Mouse (Mus musculus) heart, embryonic 15.5 days (tissue): ENCODE results near the gene Pou2f3. TPM values are rescaled to one million over a fixed set of nuclear protein-coding genes. Genes with fewer than 3 reads are reported as not detected.

Source experiments
- polyA plus RNA-seq: library from polyadenylated mRNA; unstranded; fragments of >200 nt; fragmentation: Nextera tagmentation; extraction: Ambion mirVana; gene quantifications from 2 replicates; pipeline ENCODE4 v1.2.1, GENCODE M21; 2015

Gene Pou2f3
- polyA plus RNA-seq, 1 experiment from 2014 or later: 0.11 TPM

Other genes with a start within 250 kb of the Pou2f3 start
- gene Arhgef12, start 103.1 kb downstream of the Pou2f3 start, polyA plus RNA-seq: 11.0 and 11.3 TPM in 2 replicates
- gene Tmem136, start 93.8 kb downstream of the Pou2f3 start, polyA plus RNA-seq: 10.2 and 11.8 TPM in 2 replicates
- gene Oaf, start 29.5 kb upstream of the Pou2f3 start, polyA plus RNA-seq: 22.8 and 31.2 TPM in 2 replicates
- 0.78 and 10.6 TPM in 2 replicates for gene Trim29, start 100.5 kb upstream of the Pou2f3 start, polyA plus RNA-seq